Mouse (Mus musculus): ENCODE results near the gene Rad51d.
"Not testable (repeated sequence)": the region's sequence is repeated elsewhere in the genome, so short reads cannot be mapped to it uniquely, and the experiment has no call there.

Gene Rad51d

GRCm38 (mm10) chr11:82854111-82854510, 36.3 kb downstream of the Rad51d start:
- no peak for DNase-seq

- no peak for DNase-seq
Measured at GRCm38 (mm10) chr11:82852958-82853357, 37.5 kb downstream of the Rad51d start.

GRCm38 (mm10) chr11:82852540-82852939, 37.9 kb downstream of the Rad51d start:
- DNase-seq = no peak

GRCm38 (mm10) chr11:82852115-82852514, 38.3 kb downstream of the Rad51d start:
- DNase-seq = no peak

- no peak for DNase-seq
Measured at GRCm38 (mm10) chr11:82850259-82850658, 40.2 kb downstream of the Rad51d start.

GRCm38 (mm10) chr11:82847571-82848000, 42.8 kb downstream of the Rad51d start:
- no peak for DNase-seq

- no peak for DNase-seq
Measured at GRCm38 (mm10) chr11:82846938-82847337, 43.5 kb downstream of the Rad51d start.

- no peak for DNase-seq
Measured at GRCm38 (mm10) chr11:82846079-82846436, 44.4 kb downstream of the Rad51d start.

- DNase-seq = peak; percentile 22 to 29
Measured at GRCm38 (mm10) chr11:82845415-82846078, 44.9 kb downstream of the Rad51d start.

GRCm38 (mm10) chr11:82844771-82845414, 45.5 kb downstream of the Rad51d start:
- no peak for DNase-seq

- no peak for DNase-seq
Measured at GRCm38 (mm10) chr11:82838511-82838910, 51.9 kb downstream of the Rad51d start.

- DNase-seq = no peak
Measured at GRCm38 (mm10) chr11:82837848-82838247, 52.6 kb downstream of the Rad51d start.

GRCm38 (mm10) chr11:82837192-82837591, 53.2 kb downstream of the Rad51d start:
- no peak for DNase-seq

- no peak for DNase-seq
Measured at GRCm38 (mm10) chr11:82835616-82836432, 54.6 kb downstream of the Rad51d start.

GRCm38 (mm10) chr11:82834359-82834758, 56.1 kb downstream of the Rad51d start:
- DNase-seq = not testable (repeated sequence)

GRCm38 (mm10) chr11:82833929-82834328, 56.5 kb downstream of the Rad51d start:
- DNase-seq = no peak

- not testable (repeated sequence) for DNase-seq
Measured at GRCm38 (mm10) chr11:82832402-82832801, 58.0 kb downstream of the Rad51d start.

- DNase-seq = no peak
Measured at GRCm38 (mm10) chr11:82831008-82831893, 59.2 kb downstream of the Rad51d start.

GRCm38 (mm10) chr11:82826818-82827217, 63.6 kb downstream of the Rad51d start:
- DNase-seq = no peak

Measured in cerebellum, postnatal 36 days (tissue).